26 mouse cellular contexts compared by ENCODE assay signal in genomic region chr2:37763638-37764037, GRCm38 (mm10). TPM values are rescaled to one million over a fixed set of nuclear protein-coding genes. Genes with fewer than 3 reads are reported as not detected.
DNase-seq lines count a peak whose midpoint lies in the region; ATAC-seq and TF ChIP-seq lines count a peak whose summit lies in the region.
"Had no signal": no experiment of that assay in that cellular context is flagged by ENCODE, and none has a peak within 500 bp of the region (broad histone marks: within the 10 kb centered on the region; RNA-seq: fewer than 3 reads in every experiment).

No protein-coding gene starts in this region.

- 26% methylated on average over 3 of the region's 3 CpGs for WGBS in hindbrain, embryonic 12.5 days
- WGBS in hindbrain, embryonic 11.5 days, result 21% methylated on average over 3 of the region's 3 CpGs
- WGBS in midbrain, embryonic 11.5 days, result 21% methylated on average over 3 of the region's 3 CpGs
- 9% methylated on average over 3 of the region's 3 CpGs for WGBS in midbrain, embryonic 14.5 days
- 31% methylated on average over 3 of the region's 3 CpGs for WGBS in stomach, postnatal 0 days

- no peaks in the 10 kb centered on the region for H3K36me3 ChIP-seq in hindbrain, embryonic 12.5 days
- H3K36me3 ChIP-seq in hindbrain, embryonic 11.5 days (ENCODE audit: control insufficient read depth, insufficient read depth, low read length), result no peaks in the 10 kb centered on the region
- no peaks in the 10 kb centered on the region for H3K36me3 ChIP-seq in midbrain, embryonic 11.5 days (ENCODE audit: control insufficient read depth, insufficient read depth, low read length)
- H3K36me3 ChIP-seq in midbrain, embryonic 14.5 days (ENCODE audit: control insufficient read depth, insufficient read depth, low read length), result no peaks in the 10 kb centered on the region
- no peaks in the 10 kb centered on the region for H3K36me3 ChIP-seq in stomach, postnatal 0 days (ENCODE audit: control insufficient read depth, insufficient read depth, low read length)
- H3K36me3 ChIP-seq: embryonic facial prominence, embryonic 10.5 days; forebrain, embryonic 10.5 days; heart, embryonic 15.5 days; hindbrain, embryonic 15.5 days; limb, embryonic 12.5 days; liver, embryonic 13.5 days; neural tube, embryonic 13.5 days had no signal

- no peaks in the 10 kb centered on the region for H3K27me3 ChIP-seq in hindbrain, embryonic 12.5 days
- no peaks in the 10 kb centered on the region; the same call in none of the 2 replicates for H3K27me3 ChIP-seq in hindbrain, embryonic 11.5 days (ENCODE audit: control insufficient read depth, insufficient read depth, low read length)
- peaks cover 3% of the 10 kb centered on the region; the same call in 1 of the 2 replicates for H3K27me3 ChIP-seq in midbrain, embryonic 11.5 days (ENCODE audit: control insufficient read depth, insufficient read depth, low read length)
- no peaks in the 10 kb centered on the region for H3K27me3 ChIP-seq in midbrain, embryonic 14.5 days (ENCODE audit: control insufficient read depth, insufficient read depth, low read length)
- no peaks in the 10 kb centered on the region for H3K27me3 ChIP-seq in stomach, postnatal 0 days (ENCODE audit: control insufficient read depth, insufficient read depth, low read length)
- H3K27me3 ChIP-seq: heart, embryonic 15.5 days; hindbrain, embryonic 15.5 days had no signal

- DNase-seq in hindbrain, embryonic 11.5 days (ENCODE audit: low spot score), result no peak
- peak; percentile 90 for DNase-seq in midbrain, embryonic 11.5 days (ENCODE audit: low spot score, missing footprints)
- no peak for DNase-seq in midbrain, embryonic 14.5 days
- peak; percentile 29 for DNase-seq in embryo, embryonic 9.5 days (ENCODE audit: extremely low spot score)
- DNase-seq in stomach, postnatal 0 days (ENCODE audit: low spot score), result no peak
- no peak for DNase-seq in layer of hippocampus, postnatal 36 days
- DNase-seq in ovary, postnatal 14 days (ENCODE audit: low spot score), result no peak
- DNase-seq: adrenal gland, postnatal 36 days; cerebellum, adult 11-12 months; forebrain, postnatal 0 days; gastrocnemius, adult 2 months; heart, postnatal 36 days; liver, embryonic 13.5 days; lung, embryonic 14.5 days; right cerebral cortex, adult 18-20 months; right cerebral cortex, postnatal 4 days had no signal

- TF ChIP-seq EP300 in stomach, postnatal 0 days (optimal IDR thresholded peaks at IDR 0.05), result no peak

- no peak overlapping the region for H3K4me3 ChIP-seq in hindbrain, embryonic 12.5 days
- H3K4me3 ChIP-seq in hindbrain, embryonic 11.5 days (ENCODE audit: low read depth, low read length), result no peak overlapping the region
- no peak overlapping the region for H3K4me3 ChIP-seq in midbrain, embryonic 11.5 days (ENCODE audit: low read depth, low read length)
- H3K4me3 ChIP-seq in midbrain, embryonic 14.5 days (replicated peaks; ENCODE audit: low read depth, low read length), result no peak overlapping the region
- no peak overlapping the region for H3K4me3 ChIP-seq in stomach, postnatal 0 days (ENCODE audit: low read depth, low read length)
- H3K4me3 ChIP-seq: embryonic facial prominence, embryonic 10.5 days; forebrain, embryonic 10.5 days; gastrocnemius, adult 2 months; heart, embryonic 15.5 days; hindbrain, embryonic 15.5 days; limb, embryonic 12.5 days; liver, embryonic 13.5 days; megakaryocyte, embryonic 14.5 days; myocyte; neural tube, embryonic 13.5 days had no signal

- no peak for TF ChIP-seq CTCF in stomach, postnatal 0 days (IDR thresholded peaks at IDR 0.05; ENCODE audit: low read depth)

- H3K9ac ChIP-seq in hindbrain, embryonic 12.5 days, result 0 out of 2 replicates have a peak overlapping the region, but pooled peaks have one; percentile 2
- H3K9ac ChIP-seq in hindbrain, embryonic 11.5 days (ENCODE audit: low read depth, low read length), result no peak overlapping the region
- no peak overlapping the region for H3K9ac ChIP-seq in midbrain, embryonic 11.5 days (ENCODE audit: low read length)
- H3K9ac ChIP-seq in midbrain, embryonic 14.5 days (replicated peaks; ENCODE audit: low read length), result no peak overlapping the region
- H3K9ac ChIP-seq in stomach, postnatal 0 days (ENCODE audit: low read length), result no peak overlapping the region
- H3K9ac ChIP-seq: forebrain, postnatal 0 days; heart, embryonic 15.5 days; hindbrain, embryonic 15.5 days; limb, embryonic 12.5 days; liver, embryonic 13.5 days; lung, embryonic 14.5 days; neural tube, embryonic 13.5 days had no signal

- H3K9me3 ChIP-seq in hindbrain, embryonic 12.5 days (replicated peaks), result no peaks in the 10 kb centered on the region
- no peaks in the 10 kb centered on the region for H3K9me3 ChIP-seq in hindbrain, embryonic 11.5 days (ENCODE audit: control insufficient read depth, low read length)
- H3K9me3 ChIP-seq in midbrain, embryonic 11.5 days (ENCODE audit: control insufficient read depth, low read length), result no peaks in the 10 kb centered on the region
- no peaks in the 10 kb centered on the region for H3K9me3 ChIP-seq in midbrain, embryonic 14.5 days (ENCODE audit: control insufficient read depth, low read length)
- H3K9me3 ChIP-seq in stomach, postnatal 0 days (ENCODE audit: control insufficient read depth, low read length), result no peaks in the 10 kb centered on the region
- H3K9me3 ChIP-seq: embryonic facial prominence, embryonic 10.5 days; forebrain, embryonic 10.5 days; heart, embryonic 15.5 days; hindbrain, embryonic 15.5 days; limb, embryonic 12.5 days; liver, embryonic 13.5 days; megakaryocyte, embryonic 14.5 days; neural tube, embryonic 13.5 days had no signal

- no peak for ATAC-seq in hindbrain, embryonic 12.5 days (ENCODE audit: low FRiP score)
- ATAC-seq in hindbrain, embryonic 11.5 days (ENCODE audit: low FRiP score), result no peak
- no peak for ATAC-seq in midbrain, embryonic 11.5 days (ENCODE audit: low FRiP score)
- ATAC-seq in midbrain, embryonic 14.5 days (ENCODE audit: low FRiP score, low TSS enrichment), result no peak
- ATAC-seq in stomach, postnatal 0 days (ENCODE audit: low FRiP score, low TSS enrichment), result peak; percentile 21; the same call in 1 of the 2 replicates
- ATAC-seq: forebrain, postnatal 0 days; midbrain, embryonic 16.5 days had no signal

- peaks cover 53% of the 10 kb centered on the region for H3K4me1 ChIP-seq in hindbrain, embryonic 12.5 days
- no peaks in the 10 kb centered on the region; the same call in none of the 2 replicates for H3K4me1 ChIP-seq in hindbrain, embryonic 11.5 days (replicated peaks; ENCODE audit: control insufficient read depth, insufficient read depth, low read length)
- H3K4me1 ChIP-seq in midbrain, embryonic 11.5 days (ENCODE audit: control insufficient read depth, insufficient read depth, low read length), result peaks cover 23% of the 10 kb centered on the region
- H3K4me1 ChIP-seq in midbrain, embryonic 14.5 days (ENCODE audit: control insufficient read depth, insufficient read depth, low read length), result peaks cover 39% of the 10 kb centered on the region
- no peaks in the 10 kb centered on the region; the same call in 1 of the 2 replicates for H3K4me1 ChIP-seq in stomach, postnatal 0 days (replicated peaks; ENCODE audit: control insufficient read depth, insufficient read depth)

- no peak overlapping the region for H3K27ac ChIP-seq in hindbrain, embryonic 12.5 days
- no peak overlapping the region for H3K27ac ChIP-seq in hindbrain, embryonic 11.5 days (ENCODE audit: low read depth, low read length)
- no peak overlapping the region for H3K27ac ChIP-seq in midbrain, embryonic 11.5 days (ENCODE audit: low read depth, low read length)
- H3K27ac ChIP-seq in midbrain, embryonic 14.5 days (replicated peaks; ENCODE audit: low read depth, low read length), result no peak overlapping the region
- H3K27ac ChIP-seq in stomach, postnatal 0 days (replicated peaks), result no peak overlapping the region
- H3K27ac ChIP-seq: embryonic facial prominence, embryonic 10.5 days; forebrain, embryonic 10.5 days; gastrocnemius, adult 2 months; heart, embryonic 15.5 days; hindbrain, embryonic 15.5 days; limb, embryonic 12.5 days; liver, embryonic 13.5 days; neural tube, embryonic 13.5 days had no signal

- H3K4me2 ChIP-seq in hindbrain, embryonic 12.5 days (replicated peaks), result no peak overlapping the region
- H3K4me2 ChIP-seq in hindbrain, embryonic 11.5 days (replicated peaks; ENCODE audit: low read depth, low read length), result no peak overlapping the region
- no peak overlapping the region for H3K4me2 ChIP-seq in midbrain, embryonic 11.5 days
- no peak overlapping the region for H3K4me2 ChIP-seq in midbrain, embryonic 14.5 days (ENCODE audit: low read length)
- no peak overlapping the region for H3K4me2 ChIP-seq in stomach, postnatal 0 days (replicated peaks; ENCODE audit: low read depth)
- H3K4me2 ChIP-seq: heart, embryonic 15.5 days; hindbrain, embryonic 15.5 days; limb, embryonic 12.5 days; liver, embryonic 13.5 days; lung, embryonic 14.5 days; neural tube, embryonic 13.5 days had no signal

RNA-seq across cellular contexts. Expression of gene Crb2, which starts 12.4 kb away (rescaled TPM):
- 12.3 and 14.7 TPM in 2 replicates for polyA plus RNA-seq in hindbrain, embryonic 12.5 days (2016; fragmentation: Nextera tagmentation; extraction: Ambion mirVana)
- polyA plus RNA-seq in hindbrain, embryonic 11.5 days (2014; fragmentation: Nextera tagmentation; extraction: Ambion mirVana), result 6.2 and 7.7 TPM in 2 replicates
- polyA plus RNA-seq in midbrain, embryonic 11.5 days (2014; fragmentation: Nextera tagmentation; extraction: Ambion mirVana), result 10.9 and 14.6 TPM in 2 replicates
- polyA plus RNA-seq in midbrain, embryonic 14.5 days (2014; fragmentation: Nextera tagmentation; extraction: Ambion mirVana), result 3.5 and 5.8 TPM in 2 replicates
- 0.47 and 0.74 TPM in 2 replicates for polyA plus RNA-seq in stomach, postnatal 0 days (2015; fragmentation: Nextera tagmentation; extraction: Ambion mirVana)
- total RNA-seq in layer of hippocampus, postnatal 36 days (2021), result 1 to 10 TPM; 3.3 TPM
- total RNA-seq: gastrocnemius, adult 2 months had no signal
- polyA plus RNA-seq: myocyte had no signal

RNA-seq across cellular contexts. Expression of gene Strbp, which starts 60.0 kb away (rescaled TPM):
- 102 and 107 TPM in 2 replicates for polyA plus RNA-seq in hindbrain, embryonic 12.5 days (2016; fragmentation: Nextera tagmentation; extraction: Ambion mirVana)
- polyA plus RNA-seq in hindbrain, embryonic 11.5 days (2014; fragmentation: Nextera tagmentation; extraction: Ambion mirVana), result 99.3 and 101 TPM in 2 replicates
- polyA plus RNA-seq in midbrain, embryonic 11.5 days (2014; fragmentation: Nextera tagmentation; extraction: Ambion mirVana), result 105 TPM in 2 replicates
- 134 and 155 TPM in 2 replicates for polyA plus RNA-seq in midbrain, embryonic 14.5 days (2014; fragmentation: Nextera tagmentation; extraction: Ambion mirVana)
- 27.5 and 29.2 TPM in 2 replicates for polyA plus RNA-seq in stomach, postnatal 0 days (2015; fragmentation: Nextera tagmentation; extraction: Ambion mirVana)
- total RNA-seq in layer of hippocampus, postnatal 36 days (2021), result 100 to 1,000 TPM; 180 to 181 TPM

Comparison
In these comparisons a context has a peak if more than half of its experiments do, and no peak if none do; other contexts are left out.
1. DNase-seq: peak in midbrain, embryonic 11.5 days (single experiment) and embryo, embryonic 9.5 days (single experiment); none in hindbrain, embryonic 11.5 days (single experiment), midbrain, embryonic 14.5 days (single experiment), stomach, postnatal 0 days (single experiment), layer of hippocampus, postnatal 36 days (0 of 2) and ovary, postnatal 14 days (single experiment).